Mouse (Mus musculus): ENCODE results near the gene Tnfrsf9. TPM values are rescaled to one million over a fixed set of nuclear protein-coding genes. Genes with fewer than 3 reads are reported as not detected.

The Tnfrsf9 gene
- polyA plus RNA-seq, 1 experiment from 2014 or later: 0.19 TPM

GRCm38 (mm10) chr4:150979455-150979854, 65.1 kb downstream of the Tnfrsf9 start:
- WGBS: 90% methylated on average over 9 of the region's 9 CpGs
- no peak overlapping the region for H3K4me3 ChIP-seq

GRCm38 (mm10) chr4:150980153-150980552, 65.8 kb downstream of the Tnfrsf9 start:
- no peak overlapping the region for H3K9ac ChIP-seq (replicated peaks)
- no peak overlapping the region for H3K4me2 ChIP-seq (replicated peaks)
- no peaks in the 10 kb centered on the region for H3K36me3 ChIP-seq
- H3K4me1 ChIP-seq: no peaks in the 10 kb centered on the region
- ATAC-seq (replicated peaks): no peak
- H3K4me3 ChIP-seq: no peak overlapping the region
- 87% methylated on average over 5 of the region's 5 CpGs for WGBS
- no peak overlapping the region for H3K27ac ChIP-seq (replicated peaks)
- H3K27me3 ChIP-seq: no peaks in the 10 kb centered on the region
- H3K9me3 ChIP-seq: no peaks in the 10 kb centered on the region

More at GRCm38 (mm10) chr4:150979455-150979854, 65.1 kb downstream of the Tnfrsf9 start:
- Histone ChIP-seq H3K4me2 (replicated peaks) (no peak overlapping the region), H3K36me3 (no peaks in the 10 kb centered on the region), H3K27me3 (no peaks in the 10 kb centered on the region), H3K27ac (replicated peaks) (no peak overlapping the region), H3K9me3 (no peaks in the 10 kb centered on the region), H3K9ac (replicated peaks) (no peak overlapping the region), H3K4me1 (no peaks in the 10 kb centered on the region)
- no peak for ATAC-seq (replicated peaks)

GRCm38 (mm10) chr4:150990148-150990547, 75.8 kb downstream of the Tnfrsf9 start:
- no peak overlapping the region for H3K27ac ChIP-seq (replicated peaks)
- H3K4me1 ChIP-seq: no peaks in the 10 kb centered on the region
- H3K9ac ChIP-seq (replicated peaks): no peak overlapping the region
- H3K4me3 ChIP-seq: no peak overlapping the region
- 53% methylated on average over 6 of the region's 6 CpGs for WGBS
- ATAC-seq (replicated peaks): no peak
- H3K4me2 ChIP-seq (replicated peaks): no peak overlapping the region
- no peaks in the 10 kb centered on the region for H3K27me3 ChIP-seq
- H3K36me3 ChIP-seq: no peaks in the 10 kb centered on the region
- H3K9me3 ChIP-seq: no peaks in the 10 kb centered on the region

Other genes with a start within 250 kb of the Tnfrsf9 start
- 16.2 and 17.3 TPM in 2 replicates for gene Errfi1, start 60.6 kb upstream of the Tnfrsf9 start, polyA plus RNA-seq (2015; fragmentation: Nextera tagmentation; extraction: Ambion mirVana)
- 381 and 388 TPM in 2 replicates for gene Park7, start 125 bp upstream of the Tnfrsf9 start, polyA plus RNA-seq (2015; fragmentation: Nextera tagmentation; extraction: Ambion mirVana)
- gene Uts2, start 82.5 kb downstream of the Tnfrsf9 start, polyA plus RNA-seq (2015; fragmentation: Nextera tagmentation; extraction: Ambion mirVana): not detected in 2 replicates
- 3.0 and 3.3 TPM in 2 replicates for gene Per3, start 130.1 kb downstream of the Tnfrsf9 start, polyA plus RNA-seq (2015; fragmentation: Nextera tagmentation; extraction: Ambion mirVana)
- gene Vamp3, start 143.4 kb downstream of the Tnfrsf9 start, polyA plus RNA-seq (2015; fragmentation: Nextera tagmentation; extraction: Ambion mirVana): 69.3 and 69.4 TPM in 2 replicates
- gene Gm13090, start 175.0 kb downstream of the Tnfrsf9 start, polyA plus RNA-seq (2015; fragmentation: Nextera tagmentation; extraction: Ambion mirVana): 0.24 TPM in 1 of 2 replicates, not detected in the other